Comparison of ENCODE assay signal across 8 mouse cellular contexts in genomic region chr1:74587773-74588445, GRCm38 (mm10). TPM values are rescaled to one million over a fixed set of nuclear protein-coding genes. Genes with fewer than 3 reads are reported as not detected.
DNase-seq lines count a peak whose midpoint lies in the region; ATAC-seq and TF ChIP-seq lines count a peak whose summit lies in the region.

Gene Zfp142, minus strand, starts transcription at chr1:74588246.
Gene Bcs1l, plus strand, starts transcription at chr1:74588289.

- peaks cover 9% of the 10 kb centered on the region for H3K4me1 ChIP-seq in embryonic facial prominence, embryonic 14.5 days (ENCODE audit: control insufficient read depth, insufficient read depth, low read length)
- peaks cover 6% of the 10 kb centered on the region for H3K4me1 ChIP-seq in heart, adult 2 months (ENCODE audit: control insufficient read depth, insufficient read depth, low read length)
- H3K4me1 ChIP-seq in limb, embryonic 13.5 days: peaks cover 28% of the 10 kb centered on the region
- H3K4me1 ChIP-seq in midbrain, embryonic 16.5 days (ENCODE audit: control insufficient read depth, insufficient read depth, low read length): peaks cover 33% of the 10 kb centered on the region

- peak within 1 kb of the TSS; percentile 81 for H3K9ac ChIP-seq in embryonic facial prominence, embryonic 14.5 days (ENCODE audit: low read depth, low read length)
- H3K9ac ChIP-seq in heart, adult 2 months (ENCODE audit: low read depth, low read length): peak within 1 kb of the TSS; percentile 85
- H3K9ac ChIP-seq in limb, embryonic 13.5 days: peak within 1 kb of the TSS; percentile 80
- H3K9ac ChIP-seq in midbrain, embryonic 16.5 days (ENCODE audit: low read depth, low read length): peak within 1 kb of the TSS; percentile 80

- H3K4me3 ChIP-seq in embryonic facial prominence, embryonic 14.5 days (ENCODE audit: low read depth, low read length): peak within 1 kb of the TSS; percentile 71
- peak within 1 kb of the TSS; percentile 65 for H3K4me3 ChIP-seq in heart, adult 2 months
- H3K4me3 ChIP-seq in limb, embryonic 13.5 days: peak within 1 kb of the TSS; percentile 88
- H3K4me3 ChIP-seq in midbrain, embryonic 16.5 days (ENCODE audit: low read depth, low read length): peak within 1 kb of the TSS; percentile 76

- peak within 1 kb of the TSS; percentile 89 for H3K27ac ChIP-seq in embryonic facial prominence, embryonic 14.5 days (replicated peaks; ENCODE audit: low read depth, low read length)
- peak within 1 kb of the TSS; percentile 89 for H3K27ac ChIP-seq in heart, adult 2 months
- H3K27ac ChIP-seq in limb, embryonic 13.5 days: peak within 1 kb of the TSS; percentile 78
- peak within 1 kb of the TSS; percentile 86 for H3K27ac ChIP-seq in midbrain, embryonic 16.5 days (ENCODE audit: low read length)

- intact Hi-C loops in heart, adult 2 months (cut with DNase I): loop anchor here (1.0 to 10.0 kb wide), 5 partner anchors 13 to 729 kb away; partner anchors contain the start of genes Cnot9, Ctdsp1, Dnpep and Rnf25

- TF ChIP-seq CTCF in heart, adult 2 months (IDR thresholded peaks at IDR 0.05): peak; percentile 41

- 0 out of 2 replicates have a peak, but pooled peaks have one; percentile 34 for TF ChIP-seq EP300 in heart, adult 2 months (IDR thresholded peaks at IDR 0.05; ENCODE audit: insufficient read depth, low read depth, low read length)

- ATAC-seq in embryonic facial prominence, embryonic 14.5 days (ENCODE audit: low read depth): peak; percentile 99
- ATAC-seq in limb, embryonic 13.5 days (ENCODE audit: low FRiP score, low read depth): peak; percentile 99
- ATAC-seq in midbrain, embryonic 16.5 days: peak; percentile 100

- under 1% methylated on average over 31 of the region's 48 CpGs for WGBS in embryonic facial prominence, embryonic 14.5 days
- under 1% methylated on average over 48 of the region's 48 CpGs for WGBS in heart, adult 2 months
- under 1% methylated on average over 48 of the region's 48 CpGs for WGBS in limb, embryonic 13.5 days
- WGBS in midbrain, embryonic 16.5 days: under 1% methylated on average over 47 of the region's 48 CpGs

- peak; percentile 57 for TF ChIP-seq POLR2A in heart, adult 2 months (IDR thresholded peaks at IDR 0.05; ENCODE audit: insufficient read depth, low read depth, low read length)

- no peaks in the 10 kb centered on the region for H3K27me3 ChIP-seq in embryonic facial prominence, embryonic 14.5 days (replicated peaks; ENCODE audit: control insufficient read depth, insufficient read depth, low read length)
- H3K27me3 ChIP-seq in heart, adult 2 months (ENCODE audit: control insufficient read depth, insufficient read depth, low read length): no peaks in the 10 kb centered on the region
- H3K27me3 ChIP-seq in limb, embryonic 13.5 days: no peaks in the 10 kb centered on the region
- no peaks in the 10 kb centered on the region for H3K27me3 ChIP-seq in midbrain, embryonic 16.5 days (ENCODE audit: control insufficient read depth, insufficient read depth, low read depth, low read length)

- H3K9me3 ChIP-seq in embryonic facial prominence, embryonic 14.5 days (ENCODE audit: control insufficient read depth, low read length): no peaks in the 10 kb centered on the region
- no peaks in the 10 kb centered on the region for H3K9me3 ChIP-seq in limb, embryonic 13.5 days
- no peaks in the 10 kb centered on the region for H3K9me3 ChIP-seq in midbrain, embryonic 16.5 days (replicated peaks; ENCODE audit: control insufficient read depth, low read length, poor library complexity, severe bottlenecking)

- peaks cover 44% of the 10 kb centered on the region for H3K36me3 ChIP-seq in embryonic facial prominence, embryonic 14.5 days (ENCODE audit: control insufficient read depth, insufficient read depth, low read length)
- peaks cover 19% of the 10 kb centered on the region for H3K36me3 ChIP-seq in heart, adult 2 months (ENCODE audit: control insufficient read depth, insufficient read depth, low read length)
- peaks cover 42% of the 10 kb centered on the region for H3K36me3 ChIP-seq in limb, embryonic 13.5 days
- H3K36me3 ChIP-seq in midbrain, embryonic 16.5 days (ENCODE audit: control insufficient read depth, insufficient read depth, low read length): peaks cover 14% of the 10 kb centered on the region

- peak within 1 kb of the TSS; percentile 82 for H3K4me2 ChIP-seq in embryonic facial prominence, embryonic 14.5 days (ENCODE audit: low read depth, low read length)
- peak within 1 kb of the TSS; percentile 93 for H3K4me2 ChIP-seq in limb, embryonic 13.5 days (replicated peaks)
- peak within 1 kb of the TSS; percentile 90 for H3K4me2 ChIP-seq in midbrain, embryonic 16.5 days (ENCODE audit: low read length)

- no peaks in the 10 kb centered on the region for H3K79me2 ChIP-seq in heart, adult 2 months (replicated peaks; ENCODE audit: control insufficient read depth, insufficient read depth, low read length)

- peak; percentile 99 for DNase-seq in 3T3-L1 (ENCODE audit: low read depth, low spot score)
- peak; percentile 90 to 99 for DNase-seq in adrenal gland, postnatal 4 days (ENCODE audit: low spot score in 2 of 2)
- DNase-seq in embryonic facial prominence, embryonic 14.5 days (ENCODE audit: low spot score): peak; percentile 100
- DNase-seq in heart, adult 2 months: peak; percentile 99
- DNase-seq in kidney, adult 8-10 months: peak; percentile 99
- DNase-seq in spleen, postnatal 10 days (ENCODE audit: low spot score in 2 of 2): peak; percentile 97 to 99

RNA-seq across cellular contexts. Expression of gene Zfp142, which starts in this region (rescaled TPM):
- 10 to 100 TPM; 15.7 to 15.8 TPM for total RNA-seq in adrenal gland, postnatal 4 days (2021)
- 7.4 and 8.1 TPM in 2 replicates for polyA plus RNA-seq in embryonic facial prominence, embryonic 14.5 days (2014; fragmentation: Nextera tagmentation; extraction: Ambion mirVana)
- 10 to 100 TPM in 1 of 2 experiments, 1 to 10 TPM in 1; 10.0 to 13.7 TPM for total RNA-seq in heart, adult 2 months (2021)
- polyA plus RNA-seq in heart, adult 2 months (2012; rRNA removed): 9.2 and 13.3 TPM in 2 replicates
- 8.1 TPM in 2 replicates for polyA plus RNA-seq in limb, embryonic 13.5 days (2015; fragmentation: Nextera tagmentation; extraction: Ambion mirVana)
- 7.6 and 8.8 TPM in 2 replicates for polyA plus RNA-seq in midbrain, embryonic 16.5 days (2015; fragmentation: Nextera tagmentation; extraction: Ambion mirVana)

RNA-seq across cellular contexts. Expression of gene Bcs1l, which starts in this region (rescaled TPM):
- 10 to 100 TPM; 22.2 to 23.5 TPM for total RNA-seq in adrenal gland, postnatal 4 days (2021)
- 16.6 and 18.9 TPM in 2 replicates for polyA plus RNA-seq in embryonic facial prominence, embryonic 14.5 days (2014; fragmentation: Nextera tagmentation; extraction: Ambion mirVana)
- 10 to 100 TPM; 28.4 to 30.9 TPM for total RNA-seq in heart, adult 2 months (2021)
- 44.4 and 59.6 TPM in 2 replicates for polyA plus RNA-seq in heart, adult 2 months (2012; rRNA removed)
- polyA plus RNA-seq in limb, embryonic 13.5 days (2015; fragmentation: Nextera tagmentation; extraction: Ambion mirVana): 16.5 and 16.6 TPM in 2 replicates
- 23.1 and 23.2 TPM in 2 replicates for polyA plus RNA-seq in midbrain, embryonic 16.5 days (2015; fragmentation: Nextera tagmentation; extraction: Ambion mirVana)

Comparison
In these comparisons a context has a peak if more than half of its experiments do, and no peak if none do; other contexts are left out.
1. Peak in every context shown above with its lines: DNase-seq, ATAC-seq, H3K4me3 ChIP-seq and H3K27ac ChIP-seq.